Mouse (Mus musculus) ovary, postnatal 36 days (tissue): ENCODE data around the gene Gm49395.

Experiments
- DNase-seq: peaks from one replicate; pipeline ENCODE4 v3.0.0; 2022; ENCODE audit warnings: low spot score, mixed read lengths

Gm49395 gene

GRCm38 (mm10) chr13:114987161-114987560, 114.6 kb downstream of the Gm49395 start:
- no peak for DNase-seq
